Mouse (Mus musculus): ENCODE data around the gene Pan2. TPM values are rescaled to one million over a fixed set of nuclear protein-coding genes. Genes with fewer than 3 reads are reported as not detected.
A peak's percentile ranks its signal among the peaks of the same experiment; 100 is the strongest.

Pan2 gene
- polyA plus RNA-seq, 1 experiment: 38.4 TPM

DNA sequence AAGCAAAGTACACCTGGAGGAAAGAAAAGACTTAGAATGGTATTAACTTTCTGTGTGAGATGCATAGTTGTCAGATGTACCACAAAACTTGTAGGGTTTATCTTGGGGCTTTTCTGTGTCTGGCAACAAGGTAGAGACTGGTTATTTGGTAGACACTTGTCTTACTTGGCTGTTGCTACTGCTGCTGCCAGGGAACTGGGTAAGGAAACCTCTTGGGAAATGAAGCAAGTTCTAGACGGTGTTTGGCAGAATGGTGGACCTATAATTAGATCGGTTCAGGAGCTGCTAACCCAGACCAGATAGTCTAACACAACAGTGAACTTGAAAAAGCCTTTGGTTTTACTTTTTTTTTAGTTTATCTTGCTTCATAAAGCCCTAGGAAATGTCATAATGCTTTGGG lies 35.8 kb downstream of the Pan2 start:
- TF ChIP-seq POLR2A (IDR thresholded peaks at IDR 0.05; ENCODE audit: borderline replicate concordance, extremely low read depth, insufficient read depth, insufficient read length, poor library complexity, severe bottlenecking): no peak
- TF ChIP-seq CTCF (IDR thresholded peaks at IDR 0.05; ENCODE audit: borderline replicate concordance, extremely low read depth, insufficient read depth, insufficient read length): no peak
- DNase-seq (ENCODE audit: low read depth): no peak

GRCm38 (mm10) chr10:128340257-128340656 lies 37.1 kb downstream of the Pan2 start:
- DNase-seq (ENCODE audit: low read depth): no peak
- TF ChIP-seq POLR2A (IDR thresholded peaks at IDR 0.05; ENCODE audit: borderline replicate concordance, extremely low read depth, insufficient read depth, insufficient read length, poor library complexity, severe bottlenecking): no peak
- TF ChIP-seq CTCF (IDR thresholded peaks at IDR 0.05; ENCODE audit: borderline replicate concordance, extremely low read depth, insufficient read depth, insufficient read length): peak; percentile 21; the same call in 1 of the 2 replicates

GRCm38 (mm10) chr10:128343436-128343835 lies 40.3 kb downstream of the Pan2 start:
- TF ChIP-seq CTCF (IDR thresholded peaks at IDR 0.05; ENCODE audit: borderline replicate concordance, extremely low read depth, insufficient read depth, insufficient read length) (no peak), POLR2A (IDR thresholded peaks at IDR 0.05; ENCODE audit: borderline replicate concordance, extremely low read depth, insufficient read depth, insufficient read length, poor library complexity, severe bottlenecking) (no peak)
- no peak for DNase-seq (ENCODE audit: low read depth)

DNA sequence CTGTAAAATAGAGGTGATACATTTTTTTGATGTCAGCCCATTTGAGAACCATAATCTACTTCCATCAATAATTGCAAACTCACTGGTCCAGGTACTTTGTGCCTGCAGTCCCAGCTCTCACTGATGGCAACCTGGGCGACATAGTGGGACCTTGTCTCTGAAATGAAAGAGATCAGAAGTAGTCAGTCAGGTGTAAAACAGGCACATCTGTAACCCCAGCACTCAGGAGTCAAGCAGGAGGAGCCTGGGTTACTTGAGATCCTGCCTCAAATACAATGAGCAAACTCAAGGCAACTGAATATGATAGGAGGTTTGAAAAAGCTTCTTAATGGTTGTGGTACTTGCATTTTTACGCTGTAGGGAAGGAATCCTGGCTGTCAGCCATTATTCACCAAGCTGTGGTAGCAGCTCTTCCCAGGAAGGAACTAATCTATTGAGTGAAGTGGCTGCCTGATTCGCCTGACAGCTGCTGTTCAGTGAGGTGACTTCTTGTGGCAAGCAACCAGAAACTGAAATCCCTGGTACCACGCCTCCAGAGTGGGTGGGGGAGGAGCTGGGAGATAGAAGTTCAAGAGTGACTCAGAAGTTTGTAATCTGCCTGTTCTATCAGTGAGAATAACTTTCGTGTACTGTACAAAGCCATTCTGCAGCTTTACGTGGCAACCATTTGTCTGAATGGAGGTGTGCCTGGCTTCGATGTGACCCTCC lies 41.6 kb downstream of the Pan2 start:
- peak; percentile 88 for DNase-seq (ENCODE audit: low read depth)
- TF ChIP-seq CTCF (IDR thresholded peaks at IDR 0.05; ENCODE audit: borderline replicate concordance, extremely low read depth, insufficient read depth, insufficient read length): no peak
- no peak for TF ChIP-seq POLR2A (IDR thresholded peaks at IDR 0.05; ENCODE audit: borderline replicate concordance, extremely low read depth, insufficient read depth, insufficient read length, poor library complexity, severe bottlenecking)

DNA sequence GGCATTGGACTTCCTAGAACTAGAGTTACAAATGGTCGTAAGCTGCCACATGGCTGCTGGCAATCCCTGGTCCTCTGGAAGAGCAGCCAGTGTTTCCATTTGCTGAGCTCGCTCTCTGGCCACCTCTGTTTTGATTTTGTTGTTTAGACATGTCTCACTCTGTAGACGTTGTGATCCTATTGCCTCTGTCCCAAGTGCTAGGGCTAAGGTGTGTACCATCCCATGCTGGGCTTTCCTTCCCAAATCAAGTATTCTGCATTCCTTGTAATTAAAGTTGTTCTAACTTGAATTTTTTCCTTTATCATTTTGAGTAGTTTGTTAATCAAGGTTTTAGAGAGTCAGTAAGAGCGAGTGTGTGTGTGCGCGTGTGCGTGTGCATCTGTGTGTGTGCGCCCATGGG lies 44.4 kb downstream of the Pan2 start:
- TF ChIP-seq CTCF (IDR thresholded peaks at IDR 0.05; ENCODE audit: borderline replicate concordance, extremely low read depth, insufficient read depth, insufficient read length) (no peak), POLR2A (IDR thresholded peaks at IDR 0.05; ENCODE audit: borderline replicate concordance, extremely low read depth, insufficient read depth, insufficient read length, poor library complexity, severe bottlenecking) (no peak)
- no peak for DNase-seq (ENCODE audit: low read depth)

DNA sequence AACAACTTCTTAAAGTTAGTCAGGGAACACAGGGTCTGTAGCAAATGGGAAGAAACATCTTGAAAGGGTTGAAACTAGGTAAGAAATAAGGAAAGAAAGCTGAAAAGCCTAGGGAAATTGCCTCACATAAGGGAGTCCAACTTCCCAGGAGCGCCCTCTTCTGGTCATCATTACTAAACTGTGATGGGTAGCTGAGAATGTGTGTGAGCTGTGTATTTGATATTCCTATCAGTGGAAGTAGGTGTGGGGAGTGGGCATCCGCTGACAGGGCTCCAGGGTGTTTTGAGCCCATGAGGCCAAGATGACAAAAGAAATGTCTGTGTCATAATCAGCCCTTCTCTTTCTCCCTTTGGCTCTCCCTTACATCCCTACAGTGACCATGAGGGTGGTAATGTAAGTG lies 55.7 kb downstream of the Pan2 start:
- no peak for TF ChIP-seq POLR2A (IDR thresholded peaks at IDR 0.05; ENCODE audit: borderline replicate concordance, extremely low read depth, insufficient read depth, insufficient read length, poor library complexity, severe bottlenecking)
- TF ChIP-seq CTCF (IDR thresholded peaks at IDR 0.05; ENCODE audit: borderline replicate concordance, extremely low read depth, insufficient read depth, insufficient read length): peak; percentile 58; the same call in 1 of the 2 replicates

DNA sequence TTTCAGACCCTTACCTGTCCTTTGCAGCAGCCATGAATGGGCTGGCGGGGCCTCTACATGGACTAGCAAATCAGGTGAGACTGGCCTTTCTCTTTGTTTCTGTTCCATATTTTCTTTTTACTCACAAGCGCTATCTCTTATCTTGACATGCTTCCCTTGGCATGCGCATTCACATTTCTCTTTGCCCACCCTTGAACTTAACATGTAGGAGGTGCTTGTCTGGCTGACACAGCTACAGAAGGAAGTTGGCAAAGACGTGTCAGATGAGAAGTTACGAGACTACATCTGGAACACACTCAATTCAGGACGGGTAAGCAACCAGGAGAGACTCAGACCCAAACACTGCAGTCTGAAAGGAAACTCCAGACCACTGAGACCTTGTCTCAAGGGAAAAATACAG lies 56.1 kb downstream of the Pan2 start:
- no peak for DNase-seq (ENCODE audit: low read depth)
- TF ChIP-seq POLR2A (IDR thresholded peaks at IDR 0.05; ENCODE audit: borderline replicate concordance, extremely low read depth, insufficient read depth, insufficient read length, poor library complexity, severe bottlenecking) (no peak), CTCF (IDR thresholded peaks at IDR 0.05; ENCODE audit: borderline replicate concordance, extremely low read depth, insufficient read depth, insufficient read length) (no peak)

More for the DNA sequence above, 55.7 kb downstream of the Pan2 start:
- peak; percentile 64 for DNase-seq (ENCODE audit: low read depth)

- TF ChIP-seq POLR2A (IDR thresholded peaks at IDR 0.05; ENCODE audit: borderline replicate concordance, extremely low read depth, insufficient read depth, insufficient read length, poor library complexity, severe bottlenecking) (no peak), CTCF (IDR thresholded peaks at IDR 0.05; ENCODE audit: borderline replicate concordance, extremely low read depth, insufficient read depth, insufficient read length) (no peak)
- DNase-seq (ENCODE audit: low read depth): no peak
Observed at GRCm38 (mm10) chr10:128361836-128362235, 58.7 kb downstream of the Pan2 start.

- DNase-seq (ENCODE audit: low read depth): peak; percentile 80
- TF ChIP-seq CTCF (IDR thresholded peaks at IDR 0.05; ENCODE audit: borderline replicate concordance, extremely low read depth, insufficient read depth, insufficient read length) (peak; percentile 59; the same call in 1 of the 2 replicates), POLR2A (IDR thresholded peaks at IDR 0.05; ENCODE audit: borderline replicate concordance, extremely low read depth, insufficient read depth, insufficient read length, poor library complexity, severe bottlenecking) (no peak)
Observed at GRCm38 (mm10) chr10:128362568-128362967, 59.4 kb downstream of the Pan2 start.

DNA sequence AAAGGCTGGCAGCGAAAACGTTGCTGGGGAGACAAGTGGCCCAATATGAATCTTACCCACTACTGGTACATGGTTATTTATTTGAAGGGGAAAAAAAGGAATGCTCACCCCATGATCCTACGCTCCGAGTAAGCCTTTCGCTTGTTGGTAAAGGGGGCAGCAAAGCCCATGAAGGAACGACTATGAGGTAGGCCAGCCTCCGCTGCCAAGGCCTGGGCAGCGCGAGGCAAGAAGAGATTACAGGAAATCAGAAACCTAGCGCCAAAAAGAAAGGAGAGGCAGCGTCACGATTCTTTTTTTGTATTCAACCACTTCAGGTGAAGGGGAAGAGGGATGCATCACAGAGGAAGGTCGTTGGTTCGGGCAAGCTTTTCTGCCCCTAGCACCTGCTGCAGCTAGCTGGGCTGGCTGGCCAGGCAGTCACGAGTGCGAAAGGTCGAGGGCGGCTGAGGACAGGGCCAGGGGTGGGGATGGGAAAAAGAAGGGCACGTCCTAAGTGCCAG lies 64.8 kb downstream of the Pan2 start:
- TF ChIP-seq POLR2A (IDR thresholded peaks at IDR 0.05; ENCODE audit: borderline replicate concordance, extremely low read depth, insufficient read depth, insufficient read length, poor library complexity, severe bottlenecking): no peak
- no peak for TF ChIP-seq CTCF (IDR thresholded peaks at IDR 0.05; ENCODE audit: borderline replicate concordance, extremely low read depth, insufficient read depth, insufficient read length)
- peak; percentile 48 for DNase-seq (ENCODE audit: low read depth)

GRCm38 (mm10) chr10:128368402-128369217 lies 65.5 kb downstream of the Pan2 start, which contains the start of gene Coq10a:
TSS of gene Coq10a (minus strand) at chr10:128368997.
- TF ChIP-seq CTCF (IDR thresholded peaks at IDR 0.05; ENCODE audit: borderline replicate concordance, extremely low read depth, insufficient read depth, insufficient read length): no peak
- peak; percentile 77 for TF ChIP-seq POLR2A (IDR thresholded peaks at IDR 0.05; ENCODE audit: borderline replicate concordance, extremely low read depth, insufficient read depth, insufficient read length, poor library complexity, severe bottlenecking)
- DNase-seq (ENCODE audit: low read depth): peak; percentile 98

Data from brain, embryonic 14.5 days (tissue).